Mouse (Mus musculus) embryonic stem cell, embryonic (primary cell): ENCODE results near the gene Klhl28.

Experiments used
- CTCF ChIA-PET, 4 experiments: fragments of 300-600 bp in 2 of 4; fragments of 350-600 bp in 2 of 4; sonication (Branson Sonifier 250); formaldehyde crosslinking; loops; one replicate each; lab custom pipeline; 2022; ENCODE audit warnings: inconsistent platforms in 2 of 4; lab: Charles Lee
- POLR2A ChIA-PET, 4 experiments: fragments of 300-600 bp in 2 of 4; fragments of 350-600 bp in 2 of 4; sonication (Branson Sonifier 250); formaldehyde crosslinking; loops; one replicate each; lab custom pipeline; 2022; ENCODE audit warnings: antibody characterized with exemption in 4 of 4, inconsistent platforms in 1 of 4; lab: Charles Lee

The Klhl28 gene

DNA sequence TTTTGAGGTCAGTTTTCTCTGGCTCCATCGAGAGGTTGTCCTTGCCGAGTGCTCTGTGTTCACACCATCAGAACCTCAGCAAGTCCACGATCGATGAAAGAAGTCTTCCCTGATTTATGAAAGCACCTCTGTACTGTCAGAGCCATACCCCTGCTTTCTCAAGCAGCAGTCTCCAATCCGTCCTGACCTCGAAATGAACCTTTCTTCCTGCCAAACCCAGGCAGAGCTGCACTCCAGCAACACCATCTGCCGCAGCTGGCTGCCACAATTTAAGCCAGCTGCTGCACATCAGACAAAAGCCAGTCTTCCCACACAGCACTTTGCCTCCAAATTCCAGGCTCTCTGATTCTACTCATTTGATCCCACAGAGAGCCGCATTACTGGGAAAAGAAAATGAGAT is 62.8 kb downstream of the Klhl28 start:
- CTCF ChIA-PET: no interaction called here
- POLR2A ChIA-PET: no interaction called here

DNA sequence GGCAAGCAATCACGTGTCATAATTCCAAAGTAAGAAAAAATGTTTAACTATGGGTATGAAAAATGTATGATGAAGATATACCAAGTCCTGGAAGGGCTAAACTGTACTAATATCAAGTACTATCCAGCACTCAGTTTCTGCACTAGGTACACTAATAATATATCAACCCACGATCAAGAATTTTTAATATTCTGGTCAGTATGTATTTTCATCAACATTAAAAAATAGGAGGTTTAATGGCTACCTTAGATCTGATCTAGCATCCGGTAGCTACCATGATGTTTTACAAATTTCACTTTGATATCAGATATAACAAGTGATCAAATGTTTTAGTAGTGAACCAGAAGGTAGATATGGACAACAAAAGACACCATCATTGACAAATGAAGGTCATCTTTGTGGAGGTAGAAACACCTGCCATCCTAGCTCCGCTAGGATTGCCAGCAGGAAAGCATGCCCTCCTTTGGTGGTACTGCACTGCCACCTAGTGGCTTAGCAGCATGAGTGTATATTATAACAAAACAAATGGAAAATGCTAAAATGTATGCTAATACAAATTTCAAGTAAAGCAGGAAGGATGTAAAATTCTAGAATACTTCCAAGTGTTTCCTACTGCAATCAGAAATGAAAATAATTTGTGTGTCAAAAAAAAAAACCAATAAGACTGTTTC is 68.1 kb downstream of the Klhl28 start:
- ChIA-PET POLR2A (interaction anchor here in 1 of 4 experiments (0.6 kb wide), 1 partner anchor 13 kb away, joined by 3 read pairs; no protein-coding TSS in a partner anchor), CTCF (interaction anchor here (0.5 to 1.5 kb wide), 11 partner anchors 11 to 1028 kb away, joined by 3 to 8 read pairs (median 3); no protein-coding TSS in a partner anchor)
